Mouse (Mus musculus) mature B cell (primary cell): ENCODE measurements around the gene Yy1.

Experiments used
- in situ Hi-C: fragments of 300-500 bp; cut with MboI; formaldehyde crosslinking; loops from 2 replicates; pipeline ENCODE4 v1.14.3; 2019

The Yy1 gene

DNA sequence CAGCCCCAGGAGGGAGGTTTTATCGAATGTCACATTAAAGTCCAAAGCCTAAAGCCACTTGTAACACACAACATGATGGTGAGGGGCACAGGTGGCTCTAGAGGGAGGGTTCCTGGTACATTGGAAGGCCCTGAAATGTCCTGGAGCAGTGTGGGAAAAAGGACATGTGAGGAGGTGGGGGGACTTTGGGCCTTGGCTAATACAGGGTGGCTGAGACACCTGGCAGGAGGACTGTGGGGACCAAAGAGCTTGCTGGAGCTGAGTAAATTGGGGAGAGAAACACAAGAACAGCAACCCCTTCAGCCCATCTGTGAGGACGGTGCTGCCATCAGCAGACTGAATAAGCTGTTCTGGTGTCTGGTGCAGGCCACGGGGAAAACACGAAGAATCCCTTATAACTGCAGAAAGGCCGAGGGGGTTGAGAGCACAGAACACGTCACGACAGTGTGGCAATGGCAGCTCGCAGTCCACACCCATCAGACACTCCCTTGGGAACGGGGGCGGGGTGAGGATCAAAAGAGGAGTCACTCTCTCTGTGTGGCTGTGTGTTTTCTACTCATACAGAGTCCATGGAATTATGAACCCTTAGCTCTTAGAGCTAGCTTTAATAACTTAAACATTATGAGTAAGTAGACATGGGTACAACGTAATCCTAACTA is 24.4 kb upstream of the Yy1 start:
- in situ Hi-C loops, result loop anchor here (10.0 kb wide), 1 partner anchor 134 kb away; no protein-coding TSS in a partner anchor

DNA sequence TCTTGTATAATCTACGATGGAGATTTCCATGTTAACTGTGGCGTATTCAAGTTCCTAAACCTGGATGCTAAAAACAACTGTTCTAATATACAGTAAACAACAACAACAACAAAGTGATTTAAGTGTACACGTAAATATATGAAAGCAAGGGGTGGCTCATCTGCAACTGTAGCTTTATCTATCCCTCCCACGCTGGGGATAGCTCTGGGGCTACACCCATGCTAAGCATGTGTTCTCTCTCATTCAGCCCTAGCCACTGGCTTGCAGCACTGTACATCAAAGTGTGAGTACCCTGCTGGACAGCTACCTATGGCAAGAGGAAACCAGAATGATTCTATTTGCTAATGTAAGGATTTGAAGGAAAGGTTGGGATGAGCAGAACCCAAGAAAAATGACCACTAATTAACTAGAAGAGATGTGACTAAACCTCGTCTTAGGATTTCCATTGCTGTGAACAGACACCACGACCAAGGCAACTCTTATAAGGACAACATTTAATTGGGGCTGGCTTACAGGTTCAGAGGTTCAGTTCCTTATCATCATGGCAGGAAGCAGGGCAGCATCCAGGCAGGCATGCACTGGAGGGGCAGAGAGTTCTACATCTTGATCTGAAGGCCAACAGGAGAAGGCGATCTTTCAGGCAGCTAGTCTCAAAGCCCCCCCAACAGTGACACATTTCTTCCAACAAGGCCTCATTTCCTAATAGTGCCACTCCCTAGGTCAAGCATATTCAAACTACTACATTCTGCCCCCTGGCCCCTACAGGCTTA is 12.5 kb upstream of the Yy1 start:
- in situ Hi-C loops, result no loop called here

DNA sequence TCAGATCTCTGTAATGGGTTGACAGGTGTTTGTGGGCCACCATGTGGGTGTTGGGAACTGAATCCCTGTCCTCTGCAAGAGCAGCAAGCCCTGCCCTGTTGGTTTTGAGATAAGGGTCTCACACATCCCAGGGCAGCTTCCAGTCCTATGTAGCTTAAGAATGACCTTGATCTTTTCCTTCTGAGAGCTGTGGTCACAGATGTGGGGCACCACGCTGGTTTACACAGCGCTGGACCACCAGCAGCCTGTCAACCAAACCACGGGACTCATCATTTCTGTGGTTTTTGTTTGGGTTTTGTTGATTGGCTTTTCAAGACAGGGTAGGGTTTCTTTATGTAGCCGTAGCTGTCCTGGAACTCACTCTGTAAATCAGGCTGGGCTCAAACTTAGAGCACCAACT is 7.6 kb upstream of the Yy1 start:
- in situ Hi-C loops, result no loop called here

DNA sequence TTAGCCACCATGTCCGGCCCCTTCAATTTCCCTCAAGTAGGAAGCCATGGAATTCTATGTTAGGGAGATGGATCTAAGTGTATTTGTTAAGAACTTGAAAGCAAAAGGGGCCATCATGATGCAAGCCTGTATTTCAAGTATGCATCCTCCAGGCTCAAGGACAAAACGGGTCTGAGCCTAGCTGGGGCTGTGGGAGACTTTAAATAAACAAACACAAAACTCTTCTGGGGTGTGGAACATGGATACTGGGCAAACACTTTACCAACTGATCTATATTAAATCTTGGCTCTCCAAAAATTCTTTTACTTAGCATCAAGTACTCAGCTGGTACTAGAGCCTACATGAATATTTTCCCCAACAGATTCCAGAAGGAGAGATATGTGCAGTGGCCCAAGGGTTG is 5.4 kb upstream of the Yy1 start:
- in situ Hi-C loops, result no loop called here

DNA sequence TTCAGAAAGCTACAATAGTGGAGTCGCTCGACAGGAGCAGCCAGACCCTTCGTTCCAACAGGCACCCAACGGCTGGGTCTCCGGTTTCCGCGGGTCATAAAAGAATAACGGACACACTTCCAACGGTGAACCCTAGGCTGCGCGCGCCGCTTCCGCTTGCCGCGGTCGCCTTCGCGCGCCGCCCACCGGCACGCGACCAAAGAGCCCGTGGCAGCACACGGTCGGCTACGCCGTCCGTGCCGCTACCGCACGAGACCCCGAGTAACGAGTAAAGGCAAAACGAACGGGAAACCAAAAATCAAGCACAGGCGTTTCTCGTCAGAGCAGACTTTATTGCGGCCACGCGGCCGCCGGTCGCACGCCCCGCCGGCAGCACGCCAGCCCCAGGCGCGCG is 624 bp upstream of the Yy1 start:
- in situ Hi-C loops, result no loop called here

DNA sequence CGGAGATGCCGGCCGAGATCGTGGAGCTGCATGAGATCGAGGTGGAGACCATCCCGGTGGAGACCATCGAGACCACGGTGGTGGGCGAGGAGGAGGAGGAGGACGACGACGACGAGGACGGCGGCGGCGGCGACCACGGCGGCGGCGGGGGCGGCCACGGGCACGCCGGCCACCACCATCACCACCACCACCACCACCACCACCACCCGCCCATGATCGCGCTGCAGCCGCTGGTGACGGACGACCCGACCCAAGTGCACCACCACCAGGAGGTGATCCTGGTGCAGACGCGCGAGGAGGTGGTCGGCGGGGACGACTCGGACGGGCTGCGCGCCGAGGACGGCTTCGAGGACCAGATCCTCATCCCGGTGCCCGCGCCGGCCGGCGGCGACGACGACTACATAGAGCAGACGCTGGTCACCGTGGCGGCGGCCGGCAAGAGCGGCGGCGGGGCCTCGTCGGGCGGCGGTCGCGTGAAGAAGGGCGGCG is 724 bp downstream of the Yy1 start:
- in situ Hi-C loops, result no loop called here

DNA sequence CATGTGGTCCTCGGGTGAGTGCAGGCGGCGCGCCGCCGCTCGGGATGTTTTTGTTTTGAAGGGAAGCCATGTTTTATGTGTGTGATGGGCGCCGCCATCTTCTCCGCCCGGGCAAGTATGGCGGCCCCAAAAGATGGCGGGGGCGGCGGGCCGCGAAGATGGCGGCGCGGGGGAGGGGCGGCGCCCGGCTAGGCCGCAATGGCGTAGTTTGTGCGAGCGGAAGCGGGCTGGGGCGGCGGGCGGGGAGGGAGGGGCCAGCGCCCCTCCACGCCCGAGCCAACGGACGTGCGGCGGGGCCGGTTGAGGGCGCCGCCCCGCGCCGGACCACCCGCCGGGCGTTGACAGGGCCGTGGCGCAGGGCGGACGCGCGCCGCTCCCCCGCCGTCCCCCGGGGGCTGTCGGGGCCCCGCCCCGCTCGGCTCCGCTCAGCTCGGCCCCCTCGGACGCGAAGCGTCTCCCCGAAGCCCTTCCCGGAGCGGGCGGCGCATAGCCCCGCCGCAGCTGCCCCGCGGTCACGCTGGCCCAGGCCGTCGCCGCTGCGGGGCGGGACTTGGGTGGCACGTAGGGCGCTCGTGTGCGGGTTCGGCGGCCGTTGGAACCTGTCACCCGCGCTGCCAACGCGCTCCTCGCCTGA is 1.4 kb downstream of the Yy1 start:
- in situ Hi-C loops, result no loop called here

DNA sequence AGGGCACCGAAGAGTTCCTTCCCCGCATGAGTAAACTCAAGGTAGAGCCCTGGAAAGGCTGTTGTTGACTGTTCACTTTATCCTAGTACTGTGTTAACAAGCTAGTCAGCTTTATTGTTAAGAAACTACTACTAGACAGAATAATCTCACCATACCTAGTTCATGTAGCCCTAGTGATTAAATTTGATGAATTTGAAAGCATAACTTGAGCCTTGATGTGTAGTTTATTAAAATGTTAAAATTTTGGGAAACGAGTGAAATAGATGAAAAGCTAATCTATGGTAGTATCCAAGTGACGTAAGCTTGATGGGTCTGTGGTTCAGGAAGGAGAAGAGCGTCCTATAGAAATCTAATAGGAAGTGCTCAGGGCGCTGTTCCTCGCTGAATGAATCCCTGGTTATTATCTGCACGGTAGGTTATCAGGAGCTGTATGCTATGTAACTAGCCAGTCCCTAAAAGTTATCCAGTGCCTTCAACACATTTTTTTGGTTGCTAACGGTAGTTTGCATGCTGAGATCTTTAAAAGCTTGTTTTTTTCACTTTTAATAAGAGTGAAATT is 2.3 kb downstream of the Yy1 start:
- in situ Hi-C loops, result no loop called here

DNA sequence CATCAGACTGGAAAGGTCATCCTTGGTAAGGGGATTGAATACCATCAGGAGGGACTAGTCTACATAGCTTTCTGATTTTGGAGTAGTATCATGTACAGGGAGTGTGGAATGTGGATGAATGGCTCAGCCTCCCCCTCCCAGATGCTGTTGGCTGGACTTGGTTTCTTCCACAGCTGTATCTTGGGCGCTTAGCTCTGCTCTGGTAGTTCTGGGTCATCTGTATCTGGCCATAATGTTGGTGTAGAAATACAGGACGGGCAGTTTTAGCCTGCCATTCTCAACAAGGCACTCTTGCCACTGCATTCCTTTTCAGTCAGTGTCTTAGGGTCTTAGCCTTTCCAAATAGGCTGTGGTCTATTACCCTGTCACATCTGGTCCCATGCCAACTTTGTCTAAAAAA is 8.8 kb downstream of the Yy1 start:
- in situ Hi-C loops, result no loop called here

DNA sequence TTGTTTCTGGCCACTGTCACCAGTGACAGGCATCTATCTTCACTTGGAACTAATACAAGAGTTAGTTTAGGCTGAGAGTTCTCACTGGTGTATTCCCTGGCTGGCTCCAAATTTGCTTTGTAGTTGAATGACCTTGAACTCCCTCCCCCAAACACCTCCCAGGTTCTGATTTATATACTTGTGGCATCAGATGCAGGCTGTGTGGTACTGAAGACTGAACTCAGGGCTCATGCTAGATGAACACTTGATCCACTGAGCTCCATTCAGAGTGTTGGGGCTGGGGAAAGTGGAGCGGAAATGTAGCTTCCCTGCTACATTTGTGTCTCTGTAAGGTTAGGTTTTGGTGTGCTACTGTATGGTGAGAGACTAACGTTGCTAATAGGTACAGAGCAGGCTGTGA is 11.6 kb downstream of the Yy1 start:
- in situ Hi-C loops, result no loop called here

DNA sequence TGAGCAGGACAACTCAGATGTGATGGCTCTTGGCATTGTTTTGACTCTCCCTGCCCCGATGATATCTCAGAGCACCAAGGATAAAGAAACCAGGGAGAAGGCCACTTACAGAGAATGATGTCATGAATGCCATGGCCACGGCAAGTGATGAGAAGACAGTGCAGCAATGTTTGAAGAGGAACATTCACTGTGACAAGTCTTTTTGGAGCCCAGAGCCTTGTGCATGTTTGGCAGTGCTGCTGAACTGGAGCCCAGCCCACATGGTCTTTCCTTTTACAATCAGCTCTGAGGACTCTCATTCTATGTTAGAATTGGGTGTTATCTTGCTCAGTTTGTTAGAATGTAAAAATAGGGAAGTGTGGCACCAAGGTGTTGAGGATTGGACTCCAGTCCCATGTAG is 15.7 kb downstream of the Yy1 start:
- in situ Hi-C loops, result no loop called here

DNA sequence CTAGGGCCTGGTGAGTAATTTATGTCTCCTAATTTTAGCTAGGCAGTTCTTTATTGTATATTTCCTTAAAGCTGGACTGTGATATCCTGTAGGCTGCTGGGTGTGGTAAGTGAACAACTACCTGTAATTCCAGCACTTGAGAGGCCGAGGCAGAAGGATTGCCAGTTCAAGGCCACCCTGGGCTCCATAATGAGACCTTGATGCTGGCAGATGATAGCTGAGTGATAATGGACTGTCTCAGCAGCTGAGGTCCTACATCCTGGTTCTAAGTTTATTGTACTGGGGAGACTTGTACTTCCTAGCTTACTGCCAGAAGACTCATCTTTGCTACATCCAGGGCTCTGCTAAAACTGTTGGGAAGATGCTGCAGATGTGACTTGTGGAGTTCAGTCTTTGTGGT is 17.0 kb downstream of the Yy1 start:
- in situ Hi-C loops, result no loop called here

DNA sequence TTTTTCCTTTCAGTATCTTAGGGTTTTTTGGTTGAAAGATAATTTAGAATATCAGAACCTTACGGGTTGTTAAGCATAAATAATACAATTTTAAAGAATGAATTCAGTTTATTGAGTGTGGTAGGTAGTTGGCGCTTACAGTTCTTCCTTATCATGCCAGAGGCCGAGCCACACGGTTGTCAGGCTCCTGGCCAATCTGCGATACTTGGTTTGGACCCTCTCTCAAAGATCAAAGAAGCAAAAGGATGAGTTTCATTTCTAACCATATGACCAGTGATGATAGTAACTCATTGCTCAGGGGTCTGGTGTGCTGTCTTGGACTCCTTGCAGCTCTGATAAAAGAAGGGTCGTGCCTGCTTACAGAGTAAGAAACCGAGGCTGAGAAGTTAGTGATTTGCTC is 17.5 kb downstream of the Yy1 start:
- in situ Hi-C loops, result no loop called here

DNA sequence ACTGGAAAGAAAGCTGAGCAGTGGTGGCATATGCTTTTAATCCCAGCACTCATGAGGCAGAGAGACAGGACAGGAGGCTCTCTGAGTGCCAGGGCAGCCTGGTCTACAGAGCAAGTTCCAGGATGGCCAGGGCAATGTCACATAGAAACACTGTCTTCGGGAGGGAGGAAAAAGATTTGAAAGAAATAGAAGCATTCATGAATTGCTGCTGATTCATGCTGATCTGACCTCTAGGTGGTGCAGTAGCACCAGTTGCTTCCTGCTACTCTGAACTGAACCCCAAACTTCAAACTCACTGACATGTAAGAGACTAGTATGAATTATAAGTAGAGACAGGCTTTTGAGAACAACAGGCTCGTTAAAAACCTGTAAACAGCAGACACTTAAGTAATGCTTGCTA is 18.4 kb downstream of the Yy1 start:
- in situ Hi-C loops, result no loop called here

DNA sequence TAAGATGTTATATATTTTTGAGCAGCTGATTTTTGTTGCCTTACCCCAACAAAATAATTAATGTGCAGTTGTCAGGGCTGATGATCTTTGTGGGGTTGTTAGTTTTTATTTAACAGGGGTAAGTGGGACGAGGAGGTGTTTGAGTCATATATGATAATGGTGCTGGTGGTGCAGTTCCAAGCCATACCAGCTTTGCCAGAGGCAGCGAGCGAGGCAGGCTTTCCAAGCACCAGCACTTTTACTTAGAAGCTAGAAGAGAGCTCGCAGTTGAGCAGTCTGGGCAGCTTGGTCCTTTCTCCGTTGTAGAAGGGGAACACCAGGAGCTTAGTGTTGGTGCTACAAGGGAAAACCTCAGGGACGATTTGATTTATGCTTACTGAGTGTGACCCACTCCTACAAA is 19.7 kb downstream of the Yy1 start:
- in situ Hi-C loops, result no loop called here

DNA sequence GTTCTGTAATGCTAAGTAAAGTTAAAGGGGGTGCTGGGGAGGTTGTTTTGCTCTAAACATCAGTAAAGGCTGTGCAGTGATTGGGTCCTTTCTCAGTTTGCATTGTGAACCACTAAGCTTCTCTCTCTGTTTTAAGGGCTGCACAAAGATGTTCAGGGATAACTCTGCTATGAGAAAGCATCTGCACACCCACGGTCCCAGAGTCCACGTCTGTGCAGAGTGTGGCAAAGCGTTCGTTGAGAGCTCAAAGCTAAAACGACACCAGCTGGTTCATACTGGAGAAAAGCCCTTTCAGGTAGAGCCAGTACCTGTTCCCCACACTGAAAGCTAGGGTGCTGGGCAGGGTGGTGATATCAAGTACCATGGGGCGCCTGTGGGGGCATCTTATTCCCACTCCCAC is 21.7 kb downstream of the Yy1 start:
- in situ Hi-C loops, result no loop called here

DNA sequence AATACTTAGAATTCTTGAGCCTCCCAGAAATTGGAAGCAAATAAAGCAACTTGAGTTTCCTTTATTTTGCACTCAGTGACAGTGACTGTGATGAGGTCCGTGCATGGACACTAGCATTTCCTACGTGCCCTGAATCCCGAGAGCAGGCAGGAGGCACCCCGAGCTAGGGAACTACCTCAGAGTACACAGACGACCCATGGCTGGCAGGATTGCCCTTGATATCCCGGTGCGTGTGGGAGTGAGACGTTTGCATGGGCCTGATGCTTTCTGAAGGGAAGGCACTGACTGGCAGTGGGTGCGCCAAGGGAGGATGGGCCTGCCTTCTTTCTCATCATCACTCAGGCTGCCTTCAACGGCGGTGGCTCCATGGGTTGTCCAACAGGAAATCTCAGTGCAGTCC is 23.8 kb downstream of the Yy1 start:
- in situ Hi-C loops, result no loop called here

DNA sequence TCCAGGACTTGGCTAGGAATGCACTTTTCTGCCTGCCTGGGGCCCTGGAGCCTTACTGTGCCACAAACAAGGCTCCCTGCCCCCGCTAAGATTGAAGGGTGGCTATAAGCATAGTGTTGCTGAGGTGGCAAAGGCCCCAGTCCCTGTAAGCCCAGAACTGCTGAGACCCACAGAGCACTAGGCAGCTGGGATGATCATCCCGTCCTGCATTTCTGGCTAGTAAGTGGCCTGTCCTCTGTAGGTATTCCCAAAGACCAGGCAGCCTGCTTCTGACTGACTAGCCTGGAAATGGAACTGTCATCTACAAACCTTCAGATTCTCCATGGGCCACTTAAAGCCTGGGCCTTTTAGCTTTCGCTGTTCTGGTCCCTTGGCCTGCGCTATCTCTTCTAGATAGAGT is 27.7 kb downstream of the Yy1 start:
- in situ Hi-C loops, result no loop called here

DNA sequence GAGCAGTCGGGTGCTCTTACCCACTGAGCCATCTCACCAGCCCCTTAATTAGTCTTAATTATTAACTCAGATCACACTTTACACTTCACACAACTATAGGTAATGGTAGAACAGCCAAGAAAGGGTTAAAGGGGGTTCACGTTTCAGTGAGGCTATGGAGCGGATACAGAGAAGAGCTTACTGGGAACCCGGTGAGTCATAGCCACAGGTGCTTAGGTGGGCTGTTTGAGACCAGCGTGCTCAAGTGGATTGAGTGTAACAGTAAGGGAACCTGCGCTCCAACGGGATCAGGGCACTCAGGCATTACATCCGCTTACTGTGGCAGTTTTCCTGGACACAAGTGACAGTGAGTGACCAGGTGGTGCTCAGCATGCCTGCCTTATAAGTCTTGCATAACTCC is 30.3 kb downstream of the Yy1 start:
- in situ Hi-C loops, result no loop called here

DNA sequence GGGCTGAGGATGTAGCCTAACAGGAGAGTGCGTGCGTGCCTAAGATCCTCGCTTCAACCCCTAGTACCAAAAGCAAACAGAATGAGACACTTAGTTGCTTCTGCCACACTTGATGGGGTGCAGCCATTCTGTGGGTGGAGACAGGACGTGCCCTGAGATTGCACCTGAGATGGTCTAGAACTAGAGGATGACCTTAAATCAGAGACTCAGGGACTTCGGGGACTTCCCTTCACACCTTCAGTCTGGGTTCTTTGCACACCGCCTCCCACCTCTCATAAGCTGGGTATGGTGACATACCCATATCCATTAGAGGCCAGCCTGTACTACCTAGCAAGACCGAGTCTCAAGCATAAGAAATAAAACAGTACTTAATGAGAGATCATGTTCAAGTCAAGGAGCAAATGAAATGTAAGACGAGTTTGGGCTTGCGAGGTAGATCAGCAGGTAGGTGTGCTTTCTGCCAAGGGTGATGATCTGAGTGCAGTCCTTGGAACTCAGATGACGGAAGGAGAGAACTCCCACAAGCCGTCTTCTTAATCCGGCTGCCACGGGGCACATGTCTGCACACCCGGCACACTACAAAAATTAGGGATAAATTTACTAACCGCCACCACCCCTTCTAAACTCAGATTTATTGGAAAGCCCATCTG is 31.6 kb downstream of the Yy1 start:
- in situ Hi-C loops, result no loop called here

DNA sequence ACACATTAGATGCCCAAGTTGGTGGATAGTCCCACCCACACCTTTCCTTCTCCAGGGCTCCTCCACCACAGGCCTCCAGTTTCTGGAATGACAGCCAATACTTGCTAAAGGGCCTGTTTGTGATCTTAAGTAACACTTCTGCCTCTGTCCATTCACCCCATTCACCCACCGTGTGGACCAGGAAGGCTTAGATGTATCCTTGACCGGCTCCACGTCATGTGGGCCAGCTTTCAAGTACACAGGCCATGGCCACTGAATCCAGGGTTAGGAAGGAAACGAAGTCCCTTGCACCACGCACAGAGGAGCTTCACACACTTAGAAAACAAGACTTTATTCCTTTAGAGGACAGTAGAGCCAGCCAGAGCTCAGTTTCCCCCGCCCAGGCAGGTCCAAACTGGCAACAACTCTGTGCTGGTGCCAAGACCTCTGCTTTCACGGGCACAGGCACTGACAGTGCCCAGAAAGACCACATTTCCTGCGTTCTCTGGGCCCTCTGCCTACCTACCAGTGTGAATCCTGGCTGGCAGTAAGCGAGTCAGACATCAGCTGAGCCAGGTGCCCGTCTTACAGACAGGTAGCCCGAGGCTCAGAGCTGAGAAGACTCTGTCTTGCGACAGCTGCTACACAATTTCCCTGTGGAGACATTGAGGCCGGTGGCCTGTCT is 32.9 kb downstream of the Yy1 start:
- in situ Hi-C loops, result no loop called here
